Mouse (Mus musculus) spleen, postnatal 0 days (tissue): ENCODE data around the gene Vmn1r28. TPM values are rescaled to one million over a fixed set of nuclear protein-coding genes. Genes with fewer than 3 reads are reported as not detected.

Experiments
- polyA plus RNA-seq: library from polyadenylated mRNA; unstranded; fragments of >200 nt; fragmentation: Nextera tagmentation; extraction: Ambion mirVana; gene quantifications from 2 replicates; pipeline ENCODE4 v1.2.1, GENCODE M21; 2015

The Vmn1r28 gene
- polyA plus RNA-seq: not detected in 2 replicates

DNA sequence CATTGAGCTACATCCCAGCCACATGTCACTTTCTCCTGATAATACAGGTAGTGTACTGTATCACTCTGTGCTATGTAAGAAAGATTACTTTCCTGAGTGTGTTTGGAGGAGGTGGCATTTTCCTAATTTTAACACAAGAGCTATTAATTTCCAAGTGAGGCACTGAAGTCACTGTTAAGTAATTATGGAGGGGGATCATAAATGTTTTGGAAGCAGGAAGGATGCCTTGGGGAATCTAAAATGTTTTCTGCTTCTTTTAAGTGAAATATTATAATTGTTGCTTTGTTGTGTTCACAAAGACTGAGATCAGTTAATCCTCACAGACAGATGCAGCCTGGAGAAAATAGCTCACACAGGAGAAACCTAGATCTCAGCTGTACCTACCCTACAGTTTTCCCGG, at the start of gene Vmn1r28:
Gene Vmn1r28, plus strand, starts transcription at position 301 of the 400 bp plus-strand sequence.

DNA sequence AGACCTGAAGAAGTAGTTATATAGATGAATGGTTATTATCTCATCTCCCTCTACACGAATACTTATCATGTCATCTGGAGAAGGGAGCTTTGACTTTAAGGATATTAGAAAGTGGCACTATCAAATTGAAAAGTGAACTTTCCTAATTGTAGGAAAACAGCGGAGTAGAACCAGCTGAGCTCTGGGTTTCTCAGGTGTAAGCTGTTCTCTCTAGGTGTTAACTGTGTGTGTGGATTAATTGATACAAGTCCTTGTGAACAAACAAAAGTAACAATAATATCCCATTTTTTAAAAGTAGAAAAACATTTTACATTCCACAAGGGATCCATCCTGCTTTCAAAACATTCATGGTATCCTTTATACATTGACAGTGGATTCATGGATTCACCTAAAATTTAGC, 43.1 kb upstream of the Vmn1r28 start, which contains the start of gene Vmn1r27:
Gene Vmn1r27, minus strand, starts transcription at position 101 of the 400 bp plus-strand sequence.

DNA sequence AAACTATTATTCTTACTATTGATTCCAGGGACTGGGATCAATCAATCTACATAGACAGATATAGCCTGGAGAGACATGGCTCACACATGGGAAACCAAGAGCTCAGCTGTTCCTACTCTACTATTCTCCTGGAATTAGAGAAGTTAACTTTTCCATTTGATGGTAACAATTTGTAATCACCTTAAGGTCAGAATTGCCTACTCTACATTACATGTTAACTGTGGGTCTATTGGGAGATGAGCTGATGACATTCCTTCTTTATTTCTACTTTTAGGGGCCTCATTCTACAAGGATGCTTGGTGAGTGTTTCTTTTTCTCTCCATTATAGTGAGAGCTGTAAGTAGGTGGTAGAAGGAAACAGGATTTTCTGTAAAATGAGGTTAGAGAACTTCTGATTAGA, 39.4 kb downstream of the Vmn1r28 start, which contains the start of gene Vmn1r29:
Gene Vmn1r29, plus strand, starts transcription at position 301 of the 400 bp plus-strand sequence.

Other genes with a start within 250 kb of the Vmn1r28 start
- gene Vmn1r26, start 246.9 kb upstream of the Vmn1r28 start, polyA plus RNA-seq: not detected in 2 replicates
- not detected in 2 replicates for gene Vmn1r27, start 43.2 kb upstream of the Vmn1r28 start, polyA plus RNA-seq
- not detected in 2 replicates for gene Vmn1r29, start 39.5 kb downstream of the Vmn1r28 start, polyA plus RNA-seq
- gene Vmn1r30, start 181.3 kb downstream of the Vmn1r28 start, polyA plus RNA-seq: not detected in 2 replicates
- not detected in 2 replicates for gene Vmn1r31, start 213.3 kb downstream of the Vmn1r28 start, polyA plus RNA-seq